Mouse (Mus musculus): Measurements from ENCODE around the gene Exoc4.

The Exoc4 gene

DNA sequence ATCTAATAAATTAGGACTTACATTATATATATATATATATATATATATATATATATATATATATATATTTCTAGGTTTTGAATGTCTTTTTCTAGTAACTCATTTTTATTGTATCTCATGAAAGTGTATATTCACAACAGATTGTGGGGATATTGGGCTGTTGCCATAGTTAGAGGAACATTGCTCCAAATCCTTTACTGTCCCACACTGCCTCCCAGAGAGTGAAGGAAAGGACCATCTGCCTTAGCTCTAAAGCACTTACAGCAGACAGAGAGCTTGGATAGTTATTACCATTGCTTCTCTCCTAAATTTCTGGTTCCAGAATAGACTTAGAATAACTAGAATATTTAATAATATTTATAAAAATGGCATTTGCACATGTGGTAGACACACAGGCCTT lies 512.7 kb downstream of the Exoc4 start:
- no peak for DNase-seq (ENCODE audit: low spot score in 2 of 2)

- DNase-seq (ENCODE audit: low spot score in 2 of 2): peak; percentile 83 to 86
Measured at GRCm38 (mm10) chr6:33763245-33763644, 514.4 kb downstream of the Exoc4 start.

DNA sequence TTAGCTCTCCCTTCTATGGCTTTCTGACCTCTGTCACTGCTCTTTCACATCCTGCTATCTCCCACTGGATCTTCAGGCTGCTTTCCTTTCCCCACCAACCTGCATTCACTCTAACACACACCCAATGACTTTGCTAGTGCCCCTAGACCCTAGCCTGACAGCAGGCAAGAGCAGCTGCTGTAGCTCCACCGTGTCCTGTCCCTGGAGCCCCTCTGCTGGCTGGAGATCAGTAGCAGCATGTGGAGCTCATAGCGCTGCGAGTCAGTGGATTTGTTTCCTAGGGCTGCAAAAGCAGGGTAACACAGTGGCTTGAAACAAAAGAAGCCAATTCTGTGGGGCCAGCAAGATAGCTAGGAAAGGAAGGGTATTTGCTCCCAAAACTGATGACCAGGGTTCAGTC lies 515.1 kb downstream of the Exoc4 start:
- no peak for DNase-seq (ENCODE audit: low spot score in 2 of 2)

GRCm38 (mm10) chr6:33769251-33769650 lies 520.4 kb downstream of the Exoc4 start:
- no peak for DNase-seq (ENCODE audit: low spot score in 2 of 2)

GRCm38 (mm10) chr6:33770021-33770420 lies 521.1 kb downstream of the Exoc4 start:
- DNase-seq (ENCODE audit: low spot score in 2 of 2): no peak

DNA sequence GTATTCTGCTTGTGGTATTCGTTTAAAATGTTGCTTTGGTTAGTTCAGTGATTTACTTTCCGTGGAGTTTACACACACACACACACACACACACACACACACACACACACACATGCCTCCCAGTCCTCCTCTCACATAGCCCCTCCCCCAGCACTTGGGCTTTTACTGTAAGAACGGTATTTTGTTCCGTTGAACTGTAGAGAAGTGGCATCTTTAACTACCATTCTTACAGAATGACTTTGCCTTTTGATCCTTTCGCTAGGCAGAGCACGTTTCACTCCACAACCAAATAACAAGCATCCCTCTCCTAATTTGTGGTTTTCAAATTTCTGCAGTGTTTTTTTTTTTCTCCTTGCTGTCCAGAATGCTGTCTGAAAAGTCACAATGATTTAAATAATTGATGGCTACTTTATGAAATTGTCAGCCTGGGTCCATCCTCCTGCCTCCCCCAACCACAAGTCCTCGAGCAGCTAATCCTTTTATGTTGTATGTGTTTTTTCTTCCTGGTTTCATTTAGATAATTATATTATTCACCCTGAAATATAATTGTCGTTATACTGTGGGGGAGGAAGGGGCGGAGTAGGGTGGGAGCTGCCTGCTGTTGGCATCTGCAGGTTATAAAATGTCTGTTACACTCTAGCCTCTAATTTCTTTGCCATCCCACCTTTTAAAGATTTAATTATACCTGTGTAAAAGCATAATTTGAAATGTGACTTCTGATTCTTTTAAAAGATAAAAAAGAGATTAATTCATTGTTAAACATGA lies 523.8 kb downstream of the Exoc4 start:
- no peak for DNase-seq (ENCODE audit: low spot score in 2 of 2)

GRCm38 (mm10) chr6:33792604-33793003 lies 543.7 kb downstream of the Exoc4 start:
- no peak for DNase-seq (ENCODE audit: low spot score in 2 of 2)

DNA sequence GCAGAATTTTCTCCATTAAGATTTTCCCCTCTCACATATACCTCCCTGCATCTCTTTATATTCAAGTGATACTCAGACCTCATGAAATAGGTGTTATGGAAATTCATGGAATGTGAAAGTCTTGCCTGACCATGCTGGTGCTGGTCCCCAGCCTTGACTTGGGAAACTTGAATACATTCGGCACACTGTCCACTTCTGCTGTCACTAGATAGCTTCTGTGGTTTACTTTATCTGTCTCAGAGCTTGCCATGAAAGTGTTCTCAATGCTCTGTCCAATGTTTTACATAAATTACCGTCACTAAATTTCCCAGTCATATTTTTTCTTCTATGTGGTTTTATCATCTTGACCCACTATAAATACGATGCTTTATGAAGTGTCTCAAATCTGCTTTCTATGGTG lies 552.4 kb downstream of the Exoc4 start:
- no peak for DNase-seq (ENCODE audit: low spot score in 2 of 2)

- no peak for DNase-seq (ENCODE audit: low spot score in 2 of 2)
Measured at GRCm38 (mm10) chr6:33803481-33804098, 554.7 kb downstream of the Exoc4 start.

- DNase-seq (ENCODE audit: low spot score in 2 of 2): peak; percentile 76 to 92
Measured at GRCm38 (mm10) chr6:33804775-33805174, 555.9 kb downstream of the Exoc4 start.

DNA sequence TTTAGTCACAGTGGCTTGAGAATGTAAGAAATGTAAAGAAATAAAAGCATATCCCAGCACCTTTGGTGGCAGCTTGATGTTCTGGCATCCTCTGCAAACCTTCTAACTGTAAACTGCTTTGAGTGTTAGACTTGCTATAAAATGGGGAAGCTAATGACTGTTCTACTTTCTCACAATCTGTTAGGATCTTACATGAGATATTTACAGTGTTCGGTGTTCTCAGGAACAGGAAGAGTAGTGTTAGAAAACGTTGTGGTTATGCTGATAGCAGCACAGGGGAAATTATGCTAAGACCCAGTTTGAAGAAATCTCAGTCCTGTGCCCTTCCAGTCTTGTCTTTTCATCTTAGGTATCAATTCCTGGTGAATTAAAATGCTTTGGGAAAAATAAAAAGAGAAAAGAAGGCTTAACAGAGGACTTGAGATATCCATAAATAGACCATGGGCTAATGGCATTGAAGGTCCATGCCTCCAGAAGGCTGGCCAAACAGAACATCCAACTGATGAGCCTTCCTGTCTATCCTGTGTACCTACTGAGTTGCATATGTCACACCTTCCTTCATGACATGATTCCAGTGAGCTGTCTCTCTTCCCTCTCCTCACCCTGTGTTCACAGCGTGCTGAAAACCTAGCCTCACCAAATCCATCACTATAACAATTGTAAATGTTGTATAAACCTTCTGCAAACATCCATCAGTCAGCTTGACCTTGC lies 557.3 kb downstream of the Exoc4 start:
- DNase-seq (ENCODE audit: low spot score in 2 of 2): no peak

- DNase-seq (ENCODE audit: low spot score in 2 of 2): no peak
Measured at GRCm38 (mm10) chr6:33814386-33814785, 565.5 kb downstream of the Exoc4 start.

DNA sequence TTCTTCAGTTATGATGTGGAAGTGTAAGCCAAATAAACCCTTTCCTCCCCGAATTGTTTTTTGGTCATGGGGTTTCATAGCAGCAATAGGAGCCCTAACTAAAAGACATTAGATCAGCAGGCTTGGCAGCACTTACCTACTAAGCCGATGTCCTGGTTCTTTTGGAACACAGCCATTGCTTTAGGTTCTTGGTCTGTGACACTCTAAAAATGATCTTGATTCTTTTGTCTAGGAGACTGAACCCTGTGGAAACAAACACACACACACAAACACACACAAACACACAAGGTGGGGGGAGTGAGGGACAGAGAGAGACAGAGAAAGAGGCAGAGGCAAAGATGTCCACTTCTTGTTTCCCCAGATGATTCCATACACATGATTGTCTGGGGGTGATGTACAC lies 574.3 kb downstream of the Exoc4 start:
- DNase-seq (ENCODE audit: low spot score in 2 of 2): no peak

DNA sequence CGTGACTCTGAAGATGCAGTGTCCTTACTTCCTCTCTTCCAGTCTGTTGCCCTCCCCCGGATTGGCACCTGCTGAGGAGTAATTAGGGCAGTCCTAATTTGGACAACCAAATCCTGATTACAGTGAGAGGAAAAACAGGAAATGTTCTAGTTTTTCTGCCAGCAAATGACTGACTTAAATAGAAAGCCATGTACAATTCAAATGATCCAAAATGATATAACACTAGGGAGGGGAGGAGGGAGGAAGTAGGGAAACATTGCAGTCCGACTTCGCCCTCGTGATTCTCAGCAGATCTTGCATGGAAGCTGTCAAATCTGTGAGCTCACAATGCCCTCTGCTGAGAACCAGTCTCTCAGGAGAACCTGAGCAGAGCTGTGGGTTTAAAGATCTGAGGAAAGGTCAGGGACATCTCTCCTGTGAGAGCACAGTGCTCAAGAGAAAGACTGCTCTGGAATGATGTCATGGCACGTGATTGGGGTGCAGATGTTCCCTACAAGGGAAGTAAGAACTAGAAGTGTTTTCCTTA lies 575.0 kb downstream of the Exoc4 start:
- peak; percentile 54 to 61 for DNase-seq (ENCODE audit: low spot score in 2 of 2)

DNA sequence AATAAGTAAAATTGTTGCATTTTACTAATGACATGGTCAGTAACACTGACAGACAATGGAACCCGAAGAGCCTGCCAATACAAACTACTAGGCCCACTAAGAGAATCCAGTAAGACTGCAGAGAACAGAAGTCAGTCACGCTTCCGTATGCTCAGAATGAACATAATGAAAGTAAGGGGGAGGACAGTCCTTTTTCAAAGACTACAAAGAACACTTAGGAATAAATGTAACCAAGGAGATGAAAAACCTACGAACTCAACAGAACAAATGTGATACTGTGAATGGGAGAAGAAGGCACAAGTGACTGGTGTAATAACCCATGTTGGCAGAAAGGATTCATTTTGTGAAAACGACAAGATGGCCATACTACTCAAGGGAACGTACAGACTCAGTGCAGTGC lies 579.6 kb downstream of the Exoc4 start:
- DNase-seq (ENCODE audit: low spot score in 2 of 2): no peak

DNA sequence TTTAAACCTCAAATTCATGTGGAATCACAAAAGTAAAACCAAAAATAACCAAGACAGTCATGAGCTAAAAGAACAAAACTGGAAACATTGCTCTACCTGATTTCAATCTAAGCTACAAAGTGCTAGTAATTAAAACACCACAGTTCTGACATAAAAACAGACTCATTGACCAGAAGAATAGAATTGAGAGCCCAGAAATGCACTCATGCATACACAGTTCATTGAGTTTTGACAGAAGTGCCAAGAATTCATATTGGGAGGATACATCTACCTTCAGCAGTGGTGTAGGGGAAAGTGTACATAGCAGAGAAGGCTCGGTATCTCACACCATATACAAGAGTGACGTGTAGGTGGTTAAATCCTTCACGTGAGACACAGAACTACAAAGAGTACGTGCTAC lies 580.4 kb downstream of the Exoc4 start:
- no peak for DNase-seq (ENCODE audit: low spot score in 2 of 2)

- DNase-seq (ENCODE audit: low spot score in 2 of 2): no peak
Measured at GRCm38 (mm10) chr6:33831276-33831675, 582.4 kb downstream of the Exoc4 start.

DNA sequence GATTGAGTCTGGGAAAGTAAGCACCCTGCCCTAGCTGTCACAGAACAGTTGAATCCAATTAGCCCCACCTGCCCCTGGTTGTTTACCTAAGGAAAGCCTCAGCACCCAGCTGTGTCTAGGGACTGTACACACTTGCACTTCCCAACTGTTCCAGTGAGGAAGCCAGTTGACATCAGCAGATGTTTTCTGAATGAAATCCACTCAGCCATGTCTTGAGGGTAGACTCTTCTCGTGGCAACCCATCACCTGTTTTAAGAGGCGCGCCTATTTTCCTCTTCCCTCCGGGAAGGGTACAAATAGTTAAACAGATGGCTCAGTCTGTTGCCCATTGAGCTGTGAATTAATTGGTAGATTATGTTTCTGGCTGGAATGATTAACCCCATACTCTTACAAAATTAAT lies 584.1 kb downstream of the Exoc4 start:
- DNase-seq (ENCODE audit: low spot score in 2 of 2): no peak

DNA sequence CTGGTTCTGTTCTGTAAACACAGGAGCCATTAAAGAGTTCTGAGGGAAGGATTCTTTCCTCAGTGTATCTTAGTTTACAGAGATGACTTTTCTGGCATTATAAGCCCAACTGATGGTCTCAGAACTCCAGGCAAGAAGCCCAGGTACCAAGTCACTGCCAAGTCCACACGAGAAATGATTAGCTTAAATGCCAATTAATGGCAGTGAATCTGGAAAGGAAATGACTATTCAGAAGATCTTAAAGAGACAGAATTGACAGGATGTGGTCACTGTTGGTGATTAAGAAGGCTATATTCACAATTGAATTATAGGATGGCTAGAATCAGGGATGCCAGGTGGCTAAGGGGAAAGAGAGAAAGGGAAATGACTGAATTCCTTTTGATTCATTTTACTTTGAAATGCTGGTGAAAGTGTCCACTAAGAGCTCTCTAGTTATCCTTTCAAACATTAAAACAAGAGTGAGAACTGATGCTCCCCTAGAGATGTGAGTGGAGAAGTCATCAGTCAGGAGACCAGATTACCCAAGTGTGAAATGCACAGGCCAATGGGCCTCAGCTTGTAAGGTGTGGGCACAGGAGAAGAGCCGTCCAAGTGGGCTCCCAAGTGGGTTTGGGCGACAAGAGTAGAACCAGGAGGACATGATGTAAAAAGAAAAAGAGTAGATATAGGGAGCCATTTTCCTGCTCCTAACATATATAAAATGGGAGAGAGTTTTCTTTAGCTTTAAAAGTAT lies 587.3 kb downstream of the Exoc4 start:
- DNase-seq (ENCODE audit: low spot score in 2 of 2): no peak

DNA sequence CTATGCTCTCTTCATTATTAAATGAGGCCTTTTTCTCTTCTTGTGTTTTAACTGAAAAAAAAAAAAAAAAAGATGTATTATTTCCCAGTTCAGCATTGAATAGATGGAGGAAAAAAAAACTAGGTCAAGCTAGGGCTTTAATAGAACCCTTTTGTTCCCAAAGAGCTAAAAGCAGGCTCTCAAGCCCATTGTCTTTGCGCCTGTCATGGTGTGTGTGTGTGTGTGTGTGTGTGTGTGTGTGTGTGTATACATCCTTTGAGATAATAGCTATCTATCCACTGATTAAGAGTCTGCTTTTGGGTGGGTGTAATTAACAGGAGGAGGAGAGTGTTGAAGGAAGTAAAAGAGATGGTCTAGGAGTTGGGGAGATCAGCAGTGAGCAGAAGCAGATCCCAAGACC lies 594.0 kb downstream of the Exoc4 start:
- DNase-seq (ENCODE audit: low spot score in 2 of 2): no peak

DNA sequence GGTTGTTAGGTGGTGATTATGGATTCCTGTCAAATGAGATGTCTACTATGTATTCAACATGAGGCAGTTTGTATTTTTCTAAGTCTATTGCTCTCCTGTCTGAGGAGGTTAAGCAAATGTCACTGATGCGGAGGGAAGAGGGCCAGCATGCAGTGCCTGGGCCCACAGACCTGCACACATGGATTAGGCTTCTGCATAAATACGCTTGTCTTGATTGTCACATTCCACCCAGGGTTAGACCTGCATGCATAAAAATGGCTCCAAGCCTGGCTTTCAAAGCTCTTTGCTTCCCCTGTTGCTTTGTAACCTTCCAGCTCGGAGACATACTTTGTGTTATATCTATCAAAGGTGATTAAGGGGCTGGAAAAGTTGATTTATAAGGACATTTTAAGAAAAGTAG lies 610.2 kb downstream of the Exoc4 start:
- no peak for DNase-seq (ENCODE audit: low spot score in 2 of 2)

- no peak for DNase-seq (ENCODE audit: low spot score in 2 of 2)
Measured at GRCm38 (mm10) chr6:33865752-33866151, 616.9 kb downstream of the Exoc4 start.

Data from frontal cortex, postnatal 36 days (tissue).